ENCODE assay signal across 17 mouse cellular contexts in the genomic region with DNA sequence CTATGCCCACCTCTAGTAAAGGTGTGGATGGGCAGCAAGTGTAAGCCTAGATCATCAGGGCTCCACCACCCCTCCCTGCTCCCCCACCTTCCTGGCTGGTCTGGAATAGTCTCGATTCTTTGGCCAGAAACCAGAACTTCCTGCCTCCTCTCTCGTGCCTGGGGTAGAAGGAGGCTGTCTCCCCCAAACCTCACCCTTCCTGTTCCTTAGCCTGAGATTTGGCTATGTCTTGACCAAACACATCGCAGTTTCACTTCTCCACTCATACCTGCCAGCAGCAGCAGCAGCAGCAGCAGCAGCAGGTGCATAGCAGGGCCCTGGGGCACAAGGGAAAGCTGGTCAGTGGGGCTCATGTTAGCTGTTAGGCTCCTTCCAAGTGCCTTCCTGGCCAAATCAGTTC. TPM values are rescaled to one million over a fixed set of nuclear protein-coding genes. Genes with fewer than 3 reads are reported as not detected.
DNase-seq lines count a peak whose midpoint lies in the region; ATAC-seq lines count a peak whose summit lies in the region.
"Had no signal": no experiment of that assay in that cellular context is flagged by ENCODE, and none has a peak within 500 bp of the region (broad histone marks: within the 10 kb centered on the region; RNA-seq: fewer than 3 reads in every experiment).

No protein-coding gene starts in this region.

- WGBS in heart, embryonic 11.5 days (ENCODE audit: insufficient replicate concordance) = 47% methylated on average over 3 of the region's 3 CpGs
- WGBS in lung, embryonic 15.5 days = 25% methylated on average over 3 of the region's 3 CpGs

- no peak for DNase-seq in heart, postnatal 25 days (ENCODE audit: low spot score)
- no peak for DNase-seq in lung, postnatal 14 days
- peak; percentile 45 to 52 for DNase-seq in B cell, adult 2 months
- no peak for DNase-seq in testis, postnatal 14 days (ENCODE audit: low spot score)
- no peak for DNase-seq in urinary bladder, postnatal 4 days (ENCODE audit: low spot score in 2 of 2)
- DNase-seq: adrenal gland, adult 8-10 months; cerebellum, adult 18-20 months; right cerebral cortex, postnatal 4 days had no signal

- no peak overlapping the region for H3K4me2 ChIP-seq in heart, embryonic 11.5 days
- no peak overlapping the region for H3K4me2 ChIP-seq in lung, embryonic 15.5 days
- H3K4me2 ChIP-seq: embryonic facial prominence, embryonic 15.5 days; kidney, embryonic 15.5 days; neural tube, embryonic 12.5 days had no signal

- no peaks in the 10 kb centered on the region for H3K9me3 ChIP-seq in heart, embryonic 11.5 days (replicated peaks; ENCODE audit: control insufficient read depth, low read length)
- no peaks in the 10 kb centered on the region for H3K9me3 ChIP-seq in lung, embryonic 15.5 days
- H3K9me3 ChIP-seq in megakaryocyte, embryonic 14.5 days = no peaks in the 10 kb centered on the region
- H3K9me3 ChIP-seq: embryonic facial prominence, embryonic 15.5 days; hindbrain, embryonic 10.5 days; kidney, embryonic 15.5 days; neural tube, embryonic 12.5 days had no signal

- H3K27ac ChIP-seq in heart, embryonic 11.5 days (ENCODE audit: low read depth, low read length) = 0 out of 2 replicates have a peak overlapping the region, but pooled peaks have one; percentile 16
- 0 out of 2 replicates have a peak overlapping the region, but pooled peaks have one; percentile 27 for H3K27ac ChIP-seq in lung, embryonic 15.5 days
- H3K27ac ChIP-seq: embryonic facial prominence, embryonic 15.5 days; hindbrain, embryonic 10.5 days; kidney, embryonic 15.5 days; layer of hippocampus, adult 2 months; neural tube, embryonic 12.5 days had no signal

- no peaks in the 10 kb centered on the region for H3K27me3 ChIP-seq in heart, embryonic 11.5 days (ENCODE audit: control insufficient read depth, insufficient read depth, low read length)
- H3K27me3 ChIP-seq in lung, embryonic 15.5 days = no peaks in the 10 kb centered on the region
- H3K27me3 ChIP-seq in megakaryocyte, embryonic 14.5 days (replicated peaks) = peaks cover 21% of the 10 kb centered on the region
- H3K27me3 ChIP-seq: embryonic facial prominence, embryonic 15.5 days; kidney, embryonic 15.5 days; neural tube, embryonic 12.5 days had no signal

- H3K4me1 ChIP-seq in heart, embryonic 11.5 days (ENCODE audit: control insufficient read depth, insufficient read depth, low read length) = peaks cover 37% of the 10 kb centered on the region
- peaks cover 74% of the 10 kb centered on the region for H3K4me1 ChIP-seq in lung, embryonic 15.5 days
- peaks cover 100% of the 10 kb centered on the region for H3K4me1 ChIP-seq in megakaryocyte, embryonic 14.5 days

- no peak for ATAC-seq in heart, embryonic 11.5 days (replicated peaks; ENCODE audit: insufficient number of reproducible peaks, low FRiP score, low TSS enrichment)
- no peak for ATAC-seq in lung, embryonic 15.5 days (ENCODE audit: borderline replicate concordance, extremely low read depth, low FRiP score, low TSS enrichment)

- no peaks in the 10 kb centered on the region for H3K36me3 ChIP-seq in heart, embryonic 11.5 days (ENCODE audit: control insufficient read depth, insufficient read depth, low read length)
- 0 out of 2 replicates have a peak, but pooled peaks cover 3% of the 10 kb centered on the region for H3K36me3 ChIP-seq in lung, embryonic 15.5 days
- H3K36me3 ChIP-seq in megakaryocyte, embryonic 14.5 days (replicated peaks; ENCODE audit: low read length) = peaks cover 52% of the 10 kb centered on the region
- H3K36me3 ChIP-seq: embryonic facial prominence, embryonic 15.5 days; hindbrain, embryonic 10.5 days; kidney, embryonic 15.5 days; neural tube, embryonic 12.5 days had no signal

- no peak overlapping the region for H3K4me3 ChIP-seq in heart, embryonic 11.5 days (ENCODE audit: low read depth, low read length)
- H3K4me3 ChIP-seq in lung, embryonic 15.5 days = no peak overlapping the region
- peak overlapping the region; percentile 76 for H3K4me3 ChIP-seq in megakaryocyte, embryonic 14.5 days (replicated peaks)
- H3K4me3 ChIP-seq: embryonic facial prominence, embryonic 15.5 days; hindbrain, embryonic 10.5 days; kidney, embryonic 15.5 days; layer of hippocampus, adult 2 months; neural tube, embryonic 12.5 days had no signal

- no peak overlapping the region for H3K9ac ChIP-seq in heart, embryonic 11.5 days (ENCODE audit: low read depth, low read length)
- H3K9ac ChIP-seq in lung, embryonic 15.5 days = no peak overlapping the region
- H3K9ac ChIP-seq: embryonic facial prominence, embryonic 15.5 days; kidney, embryonic 15.5 days; neural tube, embryonic 12.5 days had no signal

- intact Hi-C loops in heart, postnatal 25 days (cut with DNase I) = no loop called here

RNA-seq across cellular contexts. Expression of gene Fads3, which starts 5.6 kb away (rescaled TPM):
- polyA plus RNA-seq in heart, embryonic 11.5 days (2014; fragmentation: Nextera tagmentation; extraction: Ambion mirVana) = 15.8 and 17.9 TPM in 2 replicates
- 10 to 100 TPM; 35.9 to 36.0 TPM for total RNA-seq in heart, postnatal 25 days (2021)
- polyA plus RNA-seq in lung, embryonic 15.5 days (2015; fragmentation: Nextera tagmentation; extraction: Ambion mirVana) = 54.5 and 64.1 TPM in 2 replicates
- polyA plus RNA-seq in megakaryocyte, embryonic 14.5 days (2012; ENCODE audit: insufficient read depth, low replicate concordance) = 3.6 and 19.1 TPM in 2 replicates

RNA-seq across cellular contexts. Expression of gene Rab3il1, which starts 45.5 kb away (rescaled TPM):
- polyA plus RNA-seq in heart, embryonic 11.5 days (2014; fragmentation: Nextera tagmentation; extraction: Ambion mirVana) = 50.8 and 54.0 TPM in 2 replicates
- total RNA-seq in heart, postnatal 25 days (2021) = 1 to 10 TPM; 8.9 to 9.3 TPM
- 31.5 and 33.1 TPM in 2 replicates for polyA plus RNA-seq in lung, embryonic 15.5 days (2015; fragmentation: Nextera tagmentation; extraction: Ambion mirVana)
- 2.0 and 8.8 TPM in 2 replicates for polyA plus RNA-seq in megakaryocyte, embryonic 14.5 days (2012; ENCODE audit: insufficient read depth, low replicate concordance)

RNA-seq across cellular contexts. Expression of gene Best1, which starts 45.5 kb away (rescaled TPM):
- 0.10 and 0.41 TPM in 2 replicates for polyA plus RNA-seq in heart, embryonic 11.5 days (2014; fragmentation: Nextera tagmentation; extraction: Ambion mirVana)
- total RNA-seq in heart, postnatal 25 days (2021) = under 1 TPM in 1 of 2 experiments, not detected in 1; 0.10 TPM
- 1.1 TPM in 2 replicates for polyA plus RNA-seq in lung, embryonic 15.5 days (2015; fragmentation: Nextera tagmentation; extraction: Ambion mirVana)
- not detected in 2 replicates for polyA plus RNA-seq in megakaryocyte, embryonic 14.5 days (2012; ENCODE audit: insufficient read depth, low replicate concordance)
- total RNA-seq: megakaryocyte-erythroid progenitor cell, adult 5-6 weeks had no signal

RNA-seq across cellular contexts. Expression of gene Fads2, which starts 54.6 kb away (rescaled TPM):
- polyA plus RNA-seq in heart, embryonic 11.5 days (2014; fragmentation: Nextera tagmentation; extraction: Ambion mirVana) = 27.1 and 31.1 TPM in 2 replicates
- 1 to 10 TPM; 5.2 to 5.4 TPM for total RNA-seq in heart, postnatal 25 days (2021)
- polyA plus RNA-seq in lung, embryonic 15.5 days (2015; fragmentation: Nextera tagmentation; extraction: Ambion mirVana) = 98.0 and 99.3 TPM in 2 replicates
- polyA plus RNA-seq in megakaryocyte, embryonic 14.5 days (2012; ENCODE audit: insufficient read depth, low replicate concordance) = 111 and 271 TPM in 2 replicates

Comparison
In these comparisons a context has a peak if more than half of its experiments do, and no peak if none do; other contexts are left out.
1. DNase-seq: peak in B cell, adult 2 months (2 of 2); none in heart, postnatal 25 days (single experiment), lung, postnatal 14 days (single experiment), testis, postnatal 14 days (single experiment) and urinary bladder, postnatal 4 days (0 of 2).